Mouse (Mus musculus): ENCODE measurements at regions not wholly inside any gene's neighbourhood (a gene's known extent, or its start where the extent isn't known, plus 50 kb on each side); places are given as distances from the start of the nearest gene placed in this dataset.

GRCm38 (mm10) chr15:6145071-6145470, 154.5 kb upstream of the Dab2 start:
- TF ChIP-seq GATA1 (IDR thresholded peaks at IDR 0.05; ENCODE audit: borderline replicate concordance, low read length) = no peak
- no peak for TF ChIP-seq FLI1 (IDR thresholded peaks at IDR 0.05; ENCODE audit: low read length)

Data from megakaryocyte, embryonic 14.5 days (primary cell).